Mouse (Mus musculus): ENCODE results near the gene Pcx. TPM values are rescaled to one million over a fixed set of nuclear protein-coding genes. Genes with fewer than 3 reads are reported as not detected.

Gene Pcx
- total RNA-seq, 2 experiments from 2014 or later: 22.7 to 34.8 TPM

Small RNAs within 50 kb of the gene (microRNA-seq; reads per million reads assigned to microRNA genes)
- gene Mir6986: not detected

Other genes starting within 250 kb of the Pcx start
- 1 to 10 TPM; 4.4 to 5.2 TPM for gene Ssh3, start 241.3 kb upstream of the Pcx start, total RNA-seq (2021)
- gene Ankrd13d, start 227.3 kb upstream of the Pcx start, total RNA-seq (2021): 1 to 10 TPM; 2.2 to 2.6 TPM
- gene Grk2, start 204.2 kb upstream of the Pcx start, total RNA-seq (2021): 10 to 100 TPM; 42.9 to 43.8 TPM
- gene Kdm2a, start 112.2 kb upstream of the Pcx start, total RNA-seq (2021): 10 to 100 TPM; 50.9 to 66.8 TPM
- gene Rhod, start 71.0 kb upstream of the Pcx start, total RNA-seq (2021): 1 to 10 TPM; 4.4 to 5.2 TPM
- gene Syt12, start 33.0 kb upstream of the Pcx start, total RNA-seq (2021): 1 to 10 TPM in 1 of 2 experiments, under 1 TPM in 1; 0.86 to 1.0 TPM
- gene 2010003K11Rik, start 11.9 kb upstream of the Pcx start, total RNA-seq (2021): under 1 TPM in 1 of 2 experiments, not detected in 1; 0.23 TPM
- gene Lrfn4, start 105.2 kb downstream of the Pcx start, total RNA-seq (2021): 10 to 100 TPM; 11.4 to 13.0 TPM
- gene Rce1, start 115.2 kb downstream of the Pcx start, total RNA-seq (2021): 10 to 100 TPM; 14.3 to 15.8 TPM
- not detected for gene Gm960, start 188.2 kb downstream of the Pcx start, total RNA-seq (2021)
- under 1 TPM; 0.18 to 0.39 TPM for gene Sptbn2, start 200.7 kb downstream of the Pcx start, total RNA-seq (2021)
- 1 to 10 TPM; 7.4 TPM for gene Rbm4b, start 246.0 kb downstream of the Pcx start, total RNA-seq (2021)